Mouse (Mus musculus) adrenal gland, adult 18-20 months (tissue): ENCODE measurements around the gene Hnrnpk. TPM values are rescaled to one million over a fixed set of nuclear protein-coding genes. Genes with fewer than 3 reads are reported as not detected.
"Not testable (repeated sequence)": the region's sequence is repeated elsewhere in the genome, so short reads cannot be mapped to it uniquely, and the experiment has no call there.

Experiments used
- DNase-seq, 2 experiments: peaks; one replicate each; pipeline ENCODE4 v3.0.0; 2021 to 2022; ENCODE audit warnings: low spot score in 2 of 2
- total RNA-seq, 2 experiments: library from RNA; stranded (reverse); gene quantifications; 1 replicate in 1 of 2; 2 replicates in 1 of 2; pipeline ENCODE4 v1.2.3; 2021

Hnrnpk gene
- total RNA-seq, 2 experiments from 2014 or later, result 806 to 881 TPM

GRCm38 (mm10) chr13:58389324-58389951 is 13.7 kb downstream of the Hnrnpk start:
- DNase-seq, result no peak

GRCm38 (mm10) chr13:58388379-58388778 is 14.8 kb downstream of the Hnrnpk start:
- no peak for DNase-seq

GRCm38 (mm10) chr13:58387948-58388347 is 15.2 kb downstream of the Hnrnpk start:
- DNase-seq, result peak; percentile 60 to 67

- no peak for DNase-seq
Observed at GRCm38 (mm10) chr13:58385547-58385920, 17.6 kb downstream of the Hnrnpk start.

DNA sequence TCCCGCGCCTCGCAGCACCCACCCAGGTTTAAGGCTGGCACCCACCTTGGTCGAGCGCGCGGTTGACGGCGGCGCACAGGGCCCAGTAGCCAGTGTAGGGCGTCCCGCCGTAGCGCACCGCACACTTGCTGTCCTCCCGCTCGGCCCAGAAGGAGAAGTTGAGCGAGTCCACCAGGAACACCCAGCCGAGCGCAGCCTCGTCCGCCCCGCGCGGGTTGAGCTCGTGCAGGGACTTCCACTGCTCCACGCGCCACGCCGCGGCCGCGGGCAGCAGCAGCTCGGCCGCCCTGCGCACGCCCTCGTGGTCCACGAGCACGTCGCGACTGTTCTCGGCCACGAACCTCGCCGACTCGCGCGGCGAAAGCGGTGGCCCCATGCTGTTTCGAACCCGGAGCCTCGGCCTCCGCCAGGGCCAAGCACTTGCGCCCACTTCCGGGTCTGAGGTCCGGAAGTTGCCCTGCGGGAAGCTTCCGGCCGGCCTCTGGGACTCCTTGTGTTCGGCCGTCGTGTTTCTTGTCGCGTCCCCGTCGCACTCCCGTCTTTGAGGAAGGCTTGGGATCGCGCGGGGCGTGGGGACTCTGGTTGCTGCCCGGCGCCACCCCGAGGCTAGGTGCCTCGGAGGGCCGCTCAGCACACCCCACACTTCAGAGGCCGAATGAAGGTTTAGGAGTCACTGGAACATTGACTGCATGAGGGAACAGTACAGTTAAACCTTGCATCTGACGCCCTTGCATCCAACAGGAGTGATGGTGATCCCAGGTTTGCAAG is 18.2 kb downstream of the Hnrnpk start, which contains the start of gene 2210016F16Rik:
Gene 2210016F16Rik, minus strand, starts transcription at position 447 of the 768 bp plus-strand sequence.
- DNase-seq, result peak; percentile 63 to 65

GRCm38 (mm10) chr13:58384371-58384770 is 18.8 kb downstream of the Hnrnpk start:
- DNase-seq, result no peak

DNA sequence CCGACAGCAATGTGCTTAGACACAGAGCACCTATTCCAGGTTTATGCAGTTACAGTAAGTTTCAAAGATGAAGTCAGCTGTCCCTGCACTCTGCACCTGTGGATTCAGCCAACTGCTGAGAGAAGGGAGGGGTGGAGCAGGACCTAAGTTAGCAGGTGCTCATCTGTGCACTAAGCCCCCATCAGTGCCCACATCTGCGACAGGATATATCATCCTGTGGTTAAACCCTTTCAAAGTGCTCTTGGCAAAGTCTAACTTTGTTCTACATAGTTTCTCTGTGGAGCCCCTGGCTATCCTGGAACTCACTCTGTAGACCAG is 30.0 kb downstream of the Hnrnpk start:
- no peak for DNase-seq

- no peak for DNase-seq
Observed at GRCm38 (mm10) chr13:58372278-58373152, 30.6 kb downstream of the Hnrnpk start.

GRCm38 (mm10) chr13:58368835-58369234 is 34.3 kb downstream of the Hnrnpk start:
- DNase-seq, result no peak

DNA sequence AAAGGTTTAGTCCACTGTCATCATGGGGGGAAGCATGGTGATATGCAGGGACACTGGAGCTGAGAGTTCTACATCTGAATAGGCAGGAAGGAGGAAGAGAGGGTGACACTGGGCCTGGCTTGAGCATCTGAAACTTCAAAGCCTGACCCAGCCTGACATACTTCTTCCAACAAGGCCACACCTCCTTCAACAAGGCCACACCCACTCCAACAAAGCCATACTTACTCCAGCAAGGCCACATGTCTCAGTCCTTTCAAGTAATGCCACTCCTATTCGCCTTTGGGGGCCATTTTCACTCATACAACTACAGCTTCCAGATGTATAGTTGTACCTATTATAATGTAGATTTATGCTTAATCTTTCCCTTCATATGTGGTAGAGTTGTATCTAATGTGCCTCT is 35.5 kb downstream of the Hnrnpk start:
- DNase-seq, result no peak

DNA sequence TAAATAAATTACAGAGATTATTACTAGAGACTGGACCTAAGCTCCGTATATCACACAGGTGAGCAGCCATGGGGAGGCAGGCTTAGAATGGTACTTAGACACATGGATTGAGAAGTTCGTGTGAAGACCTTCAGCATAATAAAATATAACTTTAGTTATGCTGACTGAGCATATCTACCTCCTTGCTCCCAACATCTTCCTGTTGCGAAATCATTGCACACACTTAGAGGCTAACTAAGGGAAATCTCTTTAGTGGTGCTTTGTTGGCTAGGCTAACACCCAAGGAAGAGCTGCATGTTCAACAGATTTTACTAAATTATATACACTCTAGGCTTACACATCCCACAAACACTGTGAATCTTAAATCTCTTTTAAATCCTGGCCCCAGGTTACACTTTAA is 36.8 kb downstream of the Hnrnpk start:
- DNase-seq, result no peak

GRCm38 (mm10) chr13:58365179-58365578 is 38.0 kb downstream of the Hnrnpk start:
- DNase-seq, result not testable (repeated sequence)

DNA sequence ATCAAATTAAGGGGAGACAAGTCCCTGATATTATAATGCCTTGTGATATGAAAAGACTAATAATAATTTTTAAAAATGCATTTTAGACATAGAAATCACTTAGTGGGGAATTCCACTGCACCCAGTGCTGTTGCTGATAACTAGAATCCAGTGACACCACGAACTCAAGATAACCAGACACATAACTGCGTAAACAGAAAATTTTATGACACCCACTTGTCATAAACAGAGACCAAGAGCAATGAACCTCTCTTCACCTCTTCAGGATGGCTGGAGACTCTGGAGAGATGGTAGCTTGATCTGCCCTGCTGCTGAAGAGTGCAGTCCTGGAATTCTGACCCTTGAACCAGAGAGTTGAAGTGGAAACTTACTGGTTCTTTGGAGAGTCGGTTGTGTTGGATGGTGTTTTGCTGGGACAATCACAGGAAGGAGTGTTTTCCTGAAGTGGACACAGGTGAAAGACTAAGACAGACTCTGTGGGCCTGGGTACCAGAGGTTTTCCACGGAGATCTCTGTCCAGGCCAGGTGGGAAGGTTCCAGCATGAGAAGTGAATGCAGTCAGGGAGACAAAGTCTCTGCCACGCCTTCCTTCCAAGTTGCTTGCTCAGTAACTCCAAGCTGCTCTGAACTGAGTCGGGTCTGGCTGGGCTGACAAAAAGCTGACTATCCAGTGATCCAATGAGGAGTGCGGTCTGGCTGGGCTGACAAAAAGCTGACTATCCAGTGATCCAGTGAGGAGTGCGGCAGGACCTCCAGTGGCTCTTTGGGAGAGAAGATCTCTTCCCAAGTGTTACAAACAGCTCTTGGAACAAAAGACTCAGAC is 38.6 kb downstream of the Hnrnpk start:
- no peak for DNase-seq

GRCm38 (mm10) chr13:58359304-58359653 is 43.9 kb downstream of the Hnrnpk start:
- no peak for DNase-seq

DNA sequence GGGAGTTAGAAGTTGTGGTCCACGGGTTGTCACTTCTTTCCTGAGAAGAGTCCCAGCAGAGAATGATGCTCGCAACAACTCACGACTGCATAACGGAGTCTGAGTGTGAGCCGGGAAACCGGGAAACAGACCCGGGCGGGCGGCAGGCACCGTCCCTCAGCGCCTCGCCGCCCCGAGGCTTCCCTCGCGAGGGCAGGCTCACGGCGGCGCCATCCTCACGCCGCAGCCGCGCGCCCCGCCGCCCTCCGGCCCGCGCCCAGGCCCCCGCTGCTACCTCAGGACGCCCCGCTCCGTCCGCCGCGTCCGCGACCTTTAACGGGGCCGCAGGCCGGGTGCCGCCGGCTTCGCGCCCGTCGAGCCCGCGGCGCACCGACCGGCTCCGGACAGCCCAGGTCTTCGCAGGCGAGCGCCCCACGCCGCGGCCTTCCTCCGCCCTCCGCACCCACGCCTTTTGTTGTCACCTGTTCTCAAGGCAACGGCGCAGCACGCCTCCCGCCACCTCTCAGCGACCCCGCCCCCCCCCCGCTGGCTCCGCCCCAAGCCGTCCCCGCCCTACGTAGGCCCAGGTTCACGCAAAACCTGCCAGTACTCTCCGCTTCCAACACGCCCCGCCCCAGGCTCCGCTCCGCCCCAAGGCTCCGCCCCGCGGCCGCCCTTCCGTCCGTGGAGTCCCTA is 44.4 kb downstream of the Hnrnpk start, which contains the start of gene Kif27:
Gene Kif27, minus strand, starts transcription at position 494 of the 675 bp plus-strand sequence.
- peak; percentile 75 to 80 for DNase-seq

DNA sequence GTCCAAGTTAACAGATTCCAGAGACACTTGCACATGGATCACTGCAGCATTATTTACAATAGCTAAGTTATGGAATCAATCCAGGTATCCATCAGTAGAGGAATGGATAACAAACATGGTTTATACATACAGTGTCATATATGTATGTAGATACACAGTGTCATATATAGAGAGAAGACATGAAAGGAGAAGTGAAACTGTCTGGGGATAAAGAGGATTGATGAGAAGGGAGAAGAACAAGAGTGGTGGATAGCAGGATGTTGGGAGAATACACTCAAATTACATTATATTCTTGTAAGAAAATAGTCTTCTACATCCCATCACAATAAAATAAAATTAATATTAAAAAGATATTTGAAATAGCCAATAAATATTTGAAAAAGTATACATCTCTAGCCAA is 50.1 kb downstream of the Hnrnpk start:
- DNase-seq, result no peak

DNA sequence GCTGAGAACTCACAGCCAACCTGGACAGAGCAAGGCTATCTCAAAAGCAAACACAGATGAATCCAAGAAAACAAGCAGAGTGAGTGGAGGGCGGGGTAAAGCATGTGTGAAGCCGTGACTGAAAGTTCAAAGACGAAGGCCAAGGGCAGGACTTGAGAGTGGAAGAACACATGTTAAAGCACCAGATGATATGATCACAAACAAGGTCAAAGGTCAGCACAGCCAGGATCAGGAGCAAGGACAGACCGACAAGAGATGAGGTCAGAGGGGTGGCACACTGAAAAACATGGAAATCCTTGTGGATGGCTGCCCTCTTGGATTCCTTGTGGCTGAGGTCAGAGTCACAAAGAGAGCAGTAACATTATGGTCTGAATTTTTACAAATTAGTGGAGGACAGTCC is 52.5 kb downstream of the Hnrnpk start:
- no peak for DNase-seq

GRCm38 (mm10) chr13:58344505-58344904 is 58.6 kb downstream of the Hnrnpk start:
- DNase-seq, result no peak
